Mouse (Mus musculus): ENCODE measurements around the gene Msh3. TPM values are rescaled to one million over a fixed set of nuclear protein-coding genes. Genes with fewer than 3 reads are reported as not detected.

Msh3 gene
- 38.7 TPM for polyA plus RNA-seq (2014; fragmentation: Illumina TruSeq; extraction: RNeasy Lipid Tissue Mini Kit (QIAGEN cat#74804); ENCODE audit: low read depth, low replicate concordance)

GRCm38 (mm10) chr13:92354456-92355271 is at the start of gene Msh3, which contains the start of gene Dhfr:
Msh3 (minus strand) TSS chr13:92355003.
Dhfr (plus strand) TSS chr13:92354726.

GRCm38 (mm10) chr13:92305680-92306079 is 49.1 kb downstream of the Msh3 start, which contains the start of gene Gm20379:
Gm20379 (plus strand) TSS chr13:92305980.

Other genes with a start within 250 kb of the Msh3 start
- 3.2 TPM for gene Rasgrf2, start 223.3 kb downstream of the Msh3 start, polyA plus RNA-seq (2014; fragmentation: Illumina TruSeq; extraction: RNeasy Lipid Tissue Mini Kit (QIAGEN cat#74804); ENCODE audit: low read depth, low replicate concordance)
- gene Gm20379, start 49.0 kb downstream of the Msh3 start, polyA plus RNA-seq (2014; fragmentation: Illumina TruSeq; extraction: RNeasy Lipid Tissue Mini Kit (QIAGEN cat#74804); ENCODE audit: low read depth, low replicate concordance) = not detected
- 66.0 TPM for gene Dhfr, start 277 bp downstream of the Msh3 start, polyA plus RNA-seq (2014; fragmentation: Illumina TruSeq; extraction: RNeasy Lipid Tissue Mini Kit (QIAGEN cat#74804); ENCODE audit: low read depth, low replicate concordance)
- 1.5 TPM for gene Ankrd34b, start 70.9 kb upstream of the Msh3 start, polyA plus RNA-seq (2014; fragmentation: Illumina TruSeq; extraction: RNeasy Lipid Tissue Mini Kit (QIAGEN cat#74804); ENCODE audit: low read depth, low replicate concordance)
- 19.6 TPM for gene Fam151b, start 129.0 kb upstream of the Msh3 start, polyA plus RNA-seq (2014; fragmentation: Illumina TruSeq; extraction: RNeasy Lipid Tissue Mini Kit (QIAGEN cat#74804); ENCODE audit: low read depth, low replicate concordance)
- 48.1 TPM for gene Zfyve16, start 175.9 kb upstream of the Msh3 start, polyA plus RNA-seq (2014; fragmentation: Illumina TruSeq; extraction: RNeasy Lipid Tissue Mini Kit (QIAGEN cat#74804); ENCODE audit: low read depth, low replicate concordance)
- not detected for gene Spz1, start 221.2 kb upstream of the Msh3 start, polyA plus RNA-seq (2014; fragmentation: Illumina TruSeq; extraction: RNeasy Lipid Tissue Mini Kit (QIAGEN cat#74804); ENCODE audit: low read depth, low replicate concordance)